In the genomic region with DNA sequence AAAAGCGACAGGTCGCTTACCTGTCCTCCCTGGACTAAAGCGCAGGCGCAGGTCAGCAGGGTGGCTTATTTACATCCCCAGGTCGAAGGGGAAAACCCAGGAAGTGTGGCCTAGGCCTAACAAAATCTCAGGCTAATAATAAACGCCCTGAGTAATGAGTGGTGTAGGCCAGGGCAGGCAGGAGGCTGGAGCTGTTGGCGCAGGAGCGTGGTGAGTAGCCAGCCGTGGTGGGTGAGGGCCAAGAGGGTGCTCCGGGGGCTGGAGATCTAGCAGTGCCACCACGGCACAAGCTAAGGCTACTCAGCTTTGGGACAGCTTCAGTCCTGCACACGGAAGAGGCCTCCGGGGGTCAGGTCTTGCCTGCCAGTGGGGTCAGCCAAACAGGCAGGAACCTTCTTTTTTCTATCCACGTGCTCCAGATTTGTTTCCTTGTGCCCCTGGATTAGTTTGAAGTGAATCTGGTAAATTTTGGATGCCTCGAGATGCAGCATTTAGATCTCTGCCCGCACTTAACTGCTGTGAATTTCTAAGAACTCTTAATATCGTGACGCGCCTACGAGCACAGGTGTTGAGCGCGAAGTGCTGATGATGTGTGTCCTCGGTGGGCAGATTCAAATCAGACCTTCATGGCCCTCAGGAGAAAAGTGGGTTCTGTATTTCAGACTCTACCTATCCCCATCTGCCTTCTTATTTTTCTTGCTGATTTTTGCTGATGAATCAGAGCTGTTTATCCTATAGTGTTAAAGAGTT, we compare ENCODE assay signal across 17 mouse cellular contexts. TPM values are rescaled to one million over a fixed set of nuclear protein-coding genes. Genes with fewer than 3 reads are reported as not detected.
DNase-seq lines count a peak whose midpoint lies in the region; ATAC-seq lines count a peak whose summit lies in the region.
"Had no signal": no experiment of that assay in that cellular context is flagged by ENCODE, and none has a peak within 500 bp of the region (broad histone marks: within the 10 kb centered on the region; RNA-seq: fewer than 3 reads in every experiment).

Gene Tnfrsf13b (plus strand): TSS at position 150 of the 750 bp plus-strand sequence.

- H3K27ac ChIP-seq in intestine, embryonic 15.5 days = no peak within 1 kb of the TSS
- H3K27ac ChIP-seq in liver, embryonic 12.5 days = no peak within 1 kb of the TSS
- H3K27ac ChIP-seq: embryonic facial prominence, embryonic 13.5 days; heart, adult 2 months; hindbrain, embryonic 12.5 days; liver, embryonic 13.5 days; midbrain, embryonic 12.5 days had no signal

- H3K4me1 ChIP-seq in intestine, embryonic 15.5 days (replicated peaks) = no peaks in the 10 kb centered on the region
- H3K4me1 ChIP-seq in liver, embryonic 12.5 days = no peaks in the 10 kb centered on the region
- H3K4me1 ChIP-seq: embryonic facial prominence, embryonic 13.5 days; hindbrain, embryonic 12.5 days; liver, embryonic 13.5 days; midbrain, embryonic 12.5 days had no signal

- WGBS in intestine, embryonic 15.5 days = 79% methylated on average over 23 of the region's 23 CpGs
- 79% methylated on average over 23 of the region's 23 CpGs for WGBS in liver, embryonic 12.5 days (ENCODE audit: insufficient replicate concordance)

- no peak for ATAC-seq in erythroblast, adult 5-6 weeks (replicated peaks; ENCODE audit: low FRiP score, poor library complexity, severe bottlenecking)
- no peak for ATAC-seq in megakaryocyte progenitor cell, adult 5-6 weeks (replicated peaks; ENCODE audit: poor library complexity)
- no peak for ATAC-seq in intestine, embryonic 15.5 days
- no peak for ATAC-seq in liver, embryonic 12.5 days
- ATAC-seq: intestine, embryonic 16.5 days had no signal

- no peaks in the 10 kb centered on the region; the same call in 1 of the 2 replicates for H3K27me3 ChIP-seq in intestine, embryonic 15.5 days (replicated peaks)
- H3K27me3 ChIP-seq in liver, embryonic 12.5 days (replicated peaks) = no peaks in the 10 kb centered on the region
- H3K27me3 ChIP-seq: embryonic facial prominence, embryonic 13.5 days; hindbrain, embryonic 12.5 days; liver, embryonic 13.5 days; midbrain, embryonic 12.5 days had no signal

- no peaks in the 10 kb centered on the region for H3K36me3 ChIP-seq in intestine, embryonic 15.5 days
- no peaks in the 10 kb centered on the region for H3K36me3 ChIP-seq in liver, embryonic 12.5 days
- H3K36me3 ChIP-seq: embryonic facial prominence, embryonic 13.5 days; hindbrain, embryonic 12.5 days; liver, embryonic 13.5 days; midbrain, embryonic 12.5 days had no signal

- H3K4me3 ChIP-seq in intestine, embryonic 15.5 days (replicated peaks) = no peak within 1 kb of the TSS
- H3K4me3 ChIP-seq in liver, embryonic 12.5 days = no peak within 1 kb of the TSS
- H3K4me3 ChIP-seq: embryonic facial prominence, embryonic 13.5 days; heart, adult 2 months; hindbrain, embryonic 12.5 days; liver, embryonic 13.5 days; midbrain, embryonic 12.5 days had no signal

- H3K4me2 ChIP-seq in intestine, embryonic 15.5 days (replicated peaks) = no peak within 1 kb of the TSS
- H3K4me2 ChIP-seq in liver, embryonic 12.5 days = no peak within 1 kb of the TSS
- H3K4me2 ChIP-seq: embryonic facial prominence, embryonic 13.5 days; hindbrain, embryonic 12.5 days; liver, embryonic 13.5 days; midbrain, embryonic 12.5 days had no signal

- no peaks in the 10 kb centered on the region for H3K9me3 ChIP-seq in intestine, embryonic 15.5 days
- no peaks in the 10 kb centered on the region for H3K9me3 ChIP-seq in liver, embryonic 12.5 days (replicated peaks)
- H3K9me3 ChIP-seq: embryonic facial prominence, embryonic 13.5 days; hindbrain, embryonic 12.5 days; liver, embryonic 13.5 days; midbrain, embryonic 12.5 days had no signal

- peak; percentile 90 for DNase-seq in A20 (ENCODE audit: low read depth, low spot score)
- DNase-seq in CD4-positive, CD25-positive, alpha-beta regulatory T cell, adult 2 months (ENCODE audit: low read depth, low spot score) = peak; percentile 24
- no peak for DNase-seq in cerebellum, adult 11-12 months
- DNase-seq: adrenal gland, postnatal 10 days; cerebellum, adult 8-10 months; heart, adult 2 months; left cerebral cortex, postnatal 4 days; liver, embryonic 13.5 days; retina, postnatal 1 day had no signal

- H3K9ac ChIP-seq in intestine, embryonic 15.5 days = no peak within 1 kb of the TSS
- H3K9ac ChIP-seq in liver, embryonic 12.5 days = no peak within 1 kb of the TSS
- H3K9ac ChIP-seq: embryonic facial prominence, embryonic 13.5 days; hindbrain, embryonic 12.5 days; liver, embryonic 13.5 days; midbrain, embryonic 12.5 days had no signal

RNA-seq across cellular contexts. Expression of gene Tnfrsf13b, which starts in this region (rescaled TPM):
- total RNA-seq in erythroblast, adult 5-6 weeks (2015; ENCODE audit: low replicate concordance) = 10.2 and 11.7 TPM in 2 replicates
- 6.7 and 18.9 TPM in 2 replicates for total RNA-seq in erythroblast, adult 5-6 weeks (2017; ENCODE audit: low replicate concordance)
- total RNA-seq in megakaryocyte progenitor cell, adult 5-6 weeks (2015) = 39.9 and 42.4 TPM in 2 replicates
- 55.3 and 64.2 TPM in 2 replicates for total RNA-seq in megakaryocyte progenitor cell, adult 5-6 weeks (2017)
- 2.7 and 2.8 TPM in 2 replicates for polyA plus RNA-seq in intestine, embryonic 15.5 days (2015; fragmentation: Nextera tagmentation; extraction: Ambion mirVana)
- 3.2 and 4.8 TPM in 2 replicates for polyA plus RNA-seq in liver, embryonic 12.5 days (2016; fragmentation: Nextera tagmentation; extraction: Ambion mirVana)
